Mouse (Mus musculus): Measurements from ENCODE around the gene Mylk.

Mylk gene

DNA sequence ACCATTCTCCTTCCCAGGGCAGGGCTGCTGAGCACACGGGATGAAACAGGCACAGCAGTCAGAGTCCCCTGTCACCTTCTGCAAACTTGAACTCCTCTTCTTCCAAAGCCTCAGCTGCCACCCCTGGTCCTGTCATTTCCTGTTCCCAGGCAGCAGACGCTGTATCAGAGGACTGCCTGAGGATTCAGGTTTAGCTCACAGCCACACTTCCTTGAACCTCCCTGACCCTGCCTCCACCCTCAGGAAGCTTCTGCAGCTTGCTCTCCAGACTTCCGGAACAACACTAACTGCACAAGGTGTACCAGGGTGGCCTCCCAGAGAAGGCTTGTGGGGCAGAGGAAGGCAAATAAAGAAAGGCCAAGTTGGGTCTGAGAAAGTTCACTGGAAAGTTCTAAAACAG is 102.6 kb downstream of the Mylk start:
- DNase-seq (ENCODE audit: low read depth, low spot score), result no peak

- DNase-seq (ENCODE audit: low read depth, low spot score), result no peak
Observed at GRCm38 (mm10) chr16:34854066-34854465, 109.1 kb downstream of the Mylk start.

DNA sequence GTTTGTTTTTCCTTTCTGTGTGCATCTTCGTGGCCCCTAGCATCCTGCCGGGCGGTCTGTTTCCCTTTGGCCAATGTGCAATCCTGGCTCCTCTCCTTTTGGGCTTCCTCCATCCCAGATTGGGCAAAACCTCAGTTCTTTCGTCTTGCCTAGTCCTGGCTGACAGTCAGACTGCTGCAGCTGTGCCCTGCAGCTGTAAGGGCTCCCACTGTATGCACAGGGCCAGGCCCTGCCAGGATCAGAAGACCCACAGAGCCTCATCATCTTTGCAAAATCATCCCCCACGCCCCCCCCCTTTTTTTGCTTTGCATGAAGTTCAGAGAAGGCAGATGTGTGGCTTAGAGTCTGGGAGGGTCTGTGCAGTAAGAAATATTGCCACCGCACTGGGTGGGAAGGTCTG is 110.1 kb downstream of the Mylk start:
- DNase-seq (ENCODE audit: low read depth, low spot score), result no peak

GRCm38 (mm10) chr16:34855751-34856150 is 110.7 kb downstream of the Mylk start:
- no peak for DNase-seq (ENCODE audit: low read depth, low spot score)

DNA sequence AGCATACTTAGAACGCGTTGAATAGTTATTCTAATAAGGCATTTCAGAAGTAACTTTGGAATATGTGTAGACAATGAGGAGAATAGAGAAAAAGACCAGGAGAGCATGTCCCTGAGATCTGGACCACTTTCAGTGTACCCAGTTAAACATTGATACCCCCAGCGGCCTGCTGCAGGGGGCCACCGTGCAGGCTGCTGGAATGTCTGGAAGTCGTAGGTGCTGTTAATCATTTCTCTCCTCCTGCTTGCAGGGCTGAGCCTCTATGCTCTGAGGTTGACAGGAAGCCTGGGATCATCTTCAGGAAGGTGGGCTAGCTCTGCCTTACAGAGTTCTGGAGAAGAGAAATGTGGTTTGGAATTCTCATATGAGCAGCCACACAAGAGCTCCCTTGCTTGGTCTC is 112.6 kb downstream of the Mylk start:
- no peak for DNase-seq (ENCODE audit: low read depth, low spot score)

DNA sequence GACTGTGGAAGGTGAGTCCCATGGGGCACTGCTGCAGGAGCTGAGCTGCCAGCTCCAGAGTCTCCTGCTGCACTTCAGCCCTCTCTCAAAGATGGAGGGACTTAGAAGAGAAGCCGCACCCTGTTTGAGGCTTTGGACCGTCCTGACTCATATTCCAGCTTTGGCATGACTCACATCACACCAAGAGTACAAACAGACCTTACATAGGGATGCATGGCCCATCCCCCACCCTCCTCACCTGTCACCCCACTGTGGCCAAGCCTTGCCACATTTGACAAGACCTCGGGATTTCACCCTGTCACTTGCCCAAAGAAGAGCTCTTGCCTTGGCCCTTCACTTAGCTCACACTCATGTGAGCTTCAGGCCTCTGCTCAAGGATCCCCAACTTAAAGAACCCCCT is 115.8 kb downstream of the Mylk start:
- no peak for DNase-seq (ENCODE audit: low read depth, low spot score)

DNA sequence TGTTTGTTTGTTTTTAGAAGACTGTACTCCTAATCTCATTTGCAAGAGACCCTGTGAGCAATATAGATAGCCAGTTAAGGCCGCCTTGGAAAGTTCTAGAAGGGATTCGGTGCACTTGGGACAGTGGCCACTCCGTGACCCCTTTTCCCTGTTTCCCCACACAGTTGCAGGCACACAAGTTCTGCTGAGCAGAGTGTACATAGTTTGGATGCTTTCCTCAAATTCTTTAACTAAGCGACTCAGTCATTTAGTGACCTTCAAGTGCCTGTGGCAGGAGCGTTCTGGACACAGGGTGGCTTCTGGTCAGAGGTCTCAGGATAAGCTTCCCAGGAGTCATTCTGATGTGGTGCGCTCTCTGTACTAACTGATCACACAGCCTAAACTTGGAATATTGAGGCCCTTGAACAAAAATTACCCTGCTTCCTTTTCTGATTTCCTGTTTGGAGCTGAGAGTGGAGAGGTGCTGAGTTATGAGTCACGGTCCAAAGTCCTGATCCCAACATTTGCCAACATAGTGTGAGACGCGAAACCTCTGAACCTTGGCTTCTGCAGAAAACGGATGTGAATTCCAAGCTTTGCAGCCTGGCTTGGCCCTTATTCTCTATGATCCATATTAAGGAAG is 116.8 kb downstream of the Mylk start:
- no peak for DNase-seq (ENCODE audit: low read depth, low spot score)

DNA sequence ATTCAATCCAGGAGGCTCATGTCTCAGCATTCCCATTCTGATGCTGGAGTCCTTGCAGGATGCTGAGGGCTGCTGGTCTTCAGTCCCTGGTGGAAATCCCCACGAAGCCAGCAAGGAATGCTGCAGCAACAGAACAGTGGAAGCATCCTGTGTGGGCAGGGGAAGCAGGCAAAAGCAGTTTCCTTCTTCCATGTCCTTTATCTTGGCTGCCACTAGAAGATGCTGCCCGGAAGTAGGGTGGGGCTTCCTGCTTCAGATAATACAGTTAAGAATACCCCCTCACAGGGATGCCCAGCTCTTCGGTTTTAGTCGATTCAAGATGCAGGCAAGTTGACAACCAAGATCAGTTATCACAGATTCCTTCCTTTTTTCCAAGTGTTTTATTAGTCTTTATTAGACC is 120.4 kb downstream of the Mylk start:
- no peak for DNase-seq (ENCODE audit: low read depth, low spot score)

DNA sequence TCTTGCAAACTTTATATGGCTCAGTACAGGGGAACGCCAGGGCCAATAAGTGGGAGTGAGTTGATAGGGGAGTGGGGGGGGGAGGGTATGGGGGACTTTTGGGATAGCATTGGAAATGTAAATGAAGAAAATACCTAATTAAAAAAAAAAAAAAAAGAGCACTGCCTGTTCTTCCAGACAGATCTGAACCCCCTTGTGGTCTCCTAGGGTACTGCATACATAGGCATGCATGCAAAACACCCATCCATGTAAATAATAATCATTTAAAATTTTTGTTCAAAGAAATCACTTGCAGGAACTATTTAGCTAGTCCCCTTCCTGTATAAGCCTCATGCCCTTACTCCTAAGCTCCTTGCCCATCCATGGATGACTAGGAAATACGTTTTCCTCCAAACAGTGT is 122.2 kb downstream of the Mylk start:
- DNase-seq (ENCODE audit: low read depth, low spot score), result peak; percentile 52

- DNase-seq (ENCODE audit: low read depth, low spot score), result no peak
Observed at GRCm38 (mm10) chr16:34880031-34880778, 135.2 kb downstream of the Mylk start.

DNA sequence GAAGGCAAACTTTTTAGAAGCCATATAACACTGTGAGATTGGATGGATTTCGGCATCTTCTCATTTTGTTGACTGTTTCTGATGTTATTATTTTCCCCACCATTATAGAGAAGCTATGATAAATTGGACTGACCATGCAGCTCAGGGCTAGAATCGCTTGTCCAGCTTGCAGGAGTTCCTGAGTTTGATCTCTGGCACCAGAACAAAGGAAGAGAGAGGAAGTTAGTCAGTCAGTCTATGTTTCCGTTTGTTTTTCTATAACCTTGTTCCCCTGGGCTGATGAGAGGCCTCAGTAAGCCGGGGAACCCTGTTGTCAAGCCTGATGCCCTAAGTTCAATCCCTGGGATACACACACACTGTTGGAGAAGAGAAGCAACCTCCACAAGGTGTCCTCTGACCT is 135.8 kb downstream of the Mylk start:
- no peak for DNase-seq (ENCODE audit: low read depth, low spot score)

DNA sequence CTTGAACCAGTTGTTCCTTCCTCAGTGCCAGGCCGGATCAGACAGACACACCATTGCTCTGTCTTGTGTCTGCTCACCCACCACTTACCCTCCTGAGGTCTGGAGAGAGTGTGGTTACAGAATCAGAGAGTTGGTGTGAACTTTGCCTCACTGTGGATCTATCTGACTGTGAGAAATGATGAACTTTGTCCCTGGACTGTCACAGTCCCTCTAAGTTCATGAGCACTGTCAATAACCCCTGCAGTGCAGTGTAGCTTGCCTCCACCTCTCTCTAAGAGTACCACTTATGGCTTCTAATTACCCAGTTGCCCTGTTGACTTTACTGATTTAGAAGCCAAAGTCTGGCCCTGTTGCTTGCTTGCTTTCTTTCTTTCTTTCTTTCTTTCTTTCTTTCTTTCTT is 142.0 kb downstream of the Mylk start:
- DNase-seq (ENCODE audit: low read depth, low spot score), result no peak

GRCm38 (mm10) chr16:34894016-34894415 is 149.0 kb downstream of the Mylk start:
- DNase-seq (ENCODE audit: low read depth, low spot score), result no peak

DNA sequence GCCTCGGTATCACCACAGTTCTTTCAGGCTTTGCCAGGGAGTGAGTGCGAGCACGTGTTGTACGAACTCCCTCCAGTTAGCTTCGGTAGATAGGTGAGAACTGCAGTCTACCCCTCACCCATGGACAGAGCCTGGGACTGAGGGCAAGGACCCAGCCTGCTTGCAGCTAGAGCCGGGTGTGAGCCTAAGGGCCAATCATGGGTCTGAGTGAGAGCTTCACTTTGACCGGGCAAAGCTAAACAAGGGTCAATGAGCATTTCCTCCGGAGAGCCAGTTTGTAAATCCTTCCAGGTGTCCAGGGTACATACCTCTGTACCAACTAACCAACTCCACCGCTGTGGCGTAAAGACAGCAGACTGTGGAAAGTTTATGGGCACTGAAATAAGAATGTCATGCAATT is 150.9 kb downstream of the Mylk start:
- DNase-seq (ENCODE audit: low read depth, low spot score), result no peak

- no peak for DNase-seq (ENCODE audit: low read depth, low spot score)
Observed at GRCm38 (mm10) chr16:34896996-34897395, 152.0 kb downstream of the Mylk start.

- DNase-seq (ENCODE audit: low read depth, low spot score), result no peak
Observed at GRCm38 (mm10) chr16:34898057-34898789, 153.2 kb downstream of the Mylk start.

DNA sequence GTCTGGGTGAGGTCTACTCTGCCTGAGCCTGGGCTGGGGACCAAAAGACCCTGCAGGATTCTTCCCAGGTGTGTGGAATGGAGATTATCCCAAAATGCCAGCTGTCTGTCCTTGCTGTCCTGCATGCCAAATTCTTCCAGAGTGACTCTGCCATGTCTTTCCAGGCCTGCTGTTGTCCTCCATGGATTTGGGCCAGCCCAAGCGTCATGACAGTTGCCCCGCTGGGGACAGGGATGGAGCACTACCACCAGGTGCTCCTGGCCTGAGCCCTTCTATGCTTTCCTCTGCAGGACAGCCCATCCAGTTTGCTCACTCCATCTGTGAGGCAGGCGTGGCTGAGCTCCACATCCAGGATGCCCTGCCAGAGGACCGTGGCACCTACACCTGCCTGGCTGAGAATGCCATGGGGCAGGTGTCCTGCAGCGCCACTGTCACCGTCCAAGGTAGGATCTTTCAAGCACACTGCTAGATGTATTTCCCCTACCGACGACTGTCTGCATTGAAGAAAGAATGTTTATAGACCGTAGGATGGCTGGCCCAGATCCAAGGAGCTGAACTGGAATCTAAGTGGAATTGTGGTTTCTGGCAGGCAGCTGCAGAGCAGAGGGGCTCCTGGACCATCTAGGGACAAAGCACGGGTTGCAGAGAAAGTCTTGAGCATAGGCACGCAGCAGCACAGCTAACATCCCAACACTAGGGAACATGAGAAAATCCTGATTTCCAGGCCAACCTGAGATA is 154.2 kb downstream of the Mylk start:
- no peak for DNase-seq (ENCODE audit: low read depth, low spot score)

DNA sequence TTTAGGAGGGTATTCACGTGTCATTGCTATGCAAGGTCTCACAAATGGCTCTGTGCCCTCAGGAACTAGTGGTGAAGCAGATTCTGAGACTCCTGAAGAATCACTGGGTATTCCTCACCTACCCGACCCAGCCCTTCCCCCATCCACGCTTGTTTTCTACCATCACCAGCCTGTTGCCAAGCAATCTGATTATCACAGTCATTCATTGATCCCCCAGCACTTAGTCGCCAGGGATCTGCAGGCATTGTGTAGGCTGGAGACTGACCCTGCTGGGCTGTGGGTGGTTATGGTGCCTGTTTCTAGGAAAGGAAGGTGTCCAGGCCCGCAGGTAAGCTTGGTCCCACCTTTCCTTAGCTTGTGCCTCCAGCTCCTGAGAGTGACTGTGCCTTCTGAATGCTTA is 155.0 kb downstream of the Mylk start:
- no peak for DNase-seq (ENCODE audit: low read depth, low spot score)

- no peak for DNase-seq (ENCODE audit: low read depth, low spot score)
Observed at GRCm38 (mm10) chr16:34900471-34900870, 155.5 kb downstream of the Mylk start.

DNA sequence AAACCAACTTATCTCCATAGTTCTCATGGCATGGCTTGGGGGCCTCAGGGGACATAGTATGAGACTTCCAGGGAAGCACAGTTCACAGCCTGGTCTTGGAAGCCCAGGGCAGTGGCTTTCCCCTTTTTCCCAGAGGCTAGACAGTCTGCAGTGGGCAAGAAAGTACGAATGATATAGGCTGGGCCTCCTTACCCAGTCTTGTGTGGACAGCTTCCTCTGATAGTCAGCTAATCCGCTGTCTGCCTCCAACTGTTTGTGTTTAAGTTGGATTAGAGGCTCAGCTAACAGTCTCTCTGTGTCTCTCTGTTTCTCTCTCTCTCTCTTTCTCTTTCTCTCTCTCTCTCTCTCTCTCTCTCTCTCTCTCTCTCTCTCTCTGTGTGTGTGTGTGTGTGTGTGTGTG is 156.0 kb downstream of the Mylk start:
- no peak for DNase-seq (ENCODE audit: low read depth, low spot score)

GRCm38 (mm10) chr16:34901611-34902293 is 156.7 kb downstream of the Mylk start:
- no peak for DNase-seq (ENCODE audit: low read depth, low spot score)

DNA sequence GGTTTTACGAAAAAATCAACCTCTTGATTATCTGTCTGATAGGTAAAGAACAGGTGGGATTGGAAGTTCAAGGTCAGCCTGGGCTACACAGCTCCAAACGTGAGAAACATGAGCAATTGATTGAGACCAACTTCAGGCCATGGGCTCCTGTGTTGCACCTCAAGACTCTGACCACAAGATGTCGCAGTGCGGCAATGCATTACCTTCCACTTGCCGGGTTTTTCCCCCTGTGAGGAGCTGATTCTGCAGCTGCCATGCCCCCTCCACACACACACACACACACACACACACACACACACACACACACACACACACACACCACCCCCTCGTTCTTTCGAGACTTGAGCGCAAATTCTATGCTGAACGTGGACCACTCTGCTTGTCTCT is 157.3 kb downstream of the Mylk start:
- peak; percentile 63 for DNase-seq (ENCODE audit: low read depth, low spot score)
